ENCODE assay signal across 23 mouse cellular contexts in genomic region chr19:47716144-47716543, GRCm38 (mm10). TPM values are rescaled to one million over a fixed set of nuclear protein-coding genes. Genes with fewer than 3 reads are reported as not detected.
DNase-seq lines count a peak whose midpoint lies in the region; ATAC-seq and TF ChIP-seq lines count a peak whose summit lies in the region.
"Had no signal": no experiment of that assay in that cellular context is flagged by ENCODE, and none has a peak within 500 bp of the region (broad histone marks: within the 10 kb centered on the region; RNA-seq: fewer than 3 reads in every experiment).

No protein-coding gene starts in this region.

- H3K27ac ChIP-seq in kidney, postnatal 0 days = no peak overlapping the region
- no peak overlapping the region for H3K27ac ChIP-seq in midbrain, postnatal 0 days (ENCODE audit: low read depth, low read length)
- no peak overlapping the region for H3K27ac ChIP-seq in midbrain, embryonic 11.5 days (ENCODE audit: low read depth, low read length)
- H3K27ac ChIP-seq in stomach, postnatal 0 days (replicated peaks) = no peak overlapping the region
- H3K27ac ChIP-seq: forebrain, embryonic 12.5 days; hindbrain, embryonic 10.5 days; limb, embryonic 12.5 days; liver, embryonic 15.5 days had no signal

- H3K4me2 ChIP-seq in kidney, postnatal 0 days (ENCODE audit: low read length) = no peak overlapping the region
- H3K4me2 ChIP-seq in midbrain, postnatal 0 days (ENCODE audit: low read depth, low read length, poor library complexity, severe bottlenecking) = no peak overlapping the region
- no peak overlapping the region for H3K4me2 ChIP-seq in midbrain, embryonic 11.5 days
- H3K4me2 ChIP-seq in stomach, postnatal 0 days (replicated peaks; ENCODE audit: low read depth) = no peak overlapping the region
- H3K4me2 ChIP-seq: forebrain, embryonic 12.5 days; limb, embryonic 12.5 days; liver, embryonic 15.5 days had no signal

- TF ChIP-seq EP300 in stomach, postnatal 0 days (optimal IDR thresholded peaks at IDR 0.05) = no peak

- TF ChIP-seq CTCF in kidney, postnatal 0 days (IDR thresholded peaks at IDR 0.05; ENCODE audit: low read depth) = peak; percentile 29; the same call in 1 of the 2 replicates
- peak; percentile 42 for TF ChIP-seq CTCF in midbrain, postnatal 0 days (IDR thresholded peaks at IDR 0.05)
- peak; percentile 52 for TF ChIP-seq CTCF in Patski (IDR thresholded peaks at IDR 0.05)
- peak; percentile 53 for TF ChIP-seq CTCF in stomach, postnatal 0 days (IDR thresholded peaks at IDR 0.05; ENCODE audit: low read depth)

- DNase-seq in kidney, postnatal 0 days (ENCODE audit: low spot score) = no peak
- no peak for DNase-seq in kidney, adult 9 months
- no peak for DNase-seq in midbrain, postnatal 0 days (ENCODE audit: low spot score)
- DNase-seq in midbrain, embryonic 11.5 days (ENCODE audit: low spot score, missing footprints) = no peak
- DNase-seq in Patski (ENCODE audit: low read depth, low spot score) = no peak
- no peak for DNase-seq in stomach, postnatal 0 days (ENCODE audit: low spot score)
- DNase-seq in Muller cell, postnatal 12 days (ENCODE audit: inconsistent ontology term) = no peak
- DNase-seq: adrenal gland, postnatal 25 days; cerebellum, adult 11 months; cerebellum, postnatal 36 days; gastrocnemius, postnatal 14 days; kidney, adult 8-10 months; kidney, postnatal 36 days; layer of hippocampus, adult 9-11 months; retina, postnatal 1 day; right cerebral cortex, postnatal 4 days; thymus, postnatal 4 days had no signal

- WGBS in kidney, postnatal 0 days = 71% methylated on average over 2 of the region's 2 CpGs
- 68% methylated on average over 2 of the region's 2 CpGs for WGBS in midbrain, postnatal 0 days
- WGBS in midbrain, embryonic 11.5 days = 64% methylated on average over 2 of the region's 2 CpGs
- WGBS in stomach, postnatal 0 days = 60% methylated on average over 2 of the region's 2 CpGs

- H3K4me1 ChIP-seq in kidney, postnatal 0 days (replicated peaks; ENCODE audit: insufficient read depth, low read length) = no peaks in the 10 kb centered on the region
- H3K4me1 ChIP-seq in midbrain, postnatal 0 days (ENCODE audit: insufficient read depth, low read length) = no peaks in the 10 kb centered on the region
- no peaks in the 10 kb centered on the region for H3K4me1 ChIP-seq in midbrain, embryonic 11.5 days (ENCODE audit: control insufficient read depth, insufficient read depth, low read length)
- no peaks in the 10 kb centered on the region for H3K4me1 ChIP-seq in stomach, postnatal 0 days (replicated peaks; ENCODE audit: control insufficient read depth, insufficient read depth)
- H3K4me1 ChIP-seq: forebrain, embryonic 12.5 days; hindbrain, embryonic 10.5 days; limb, embryonic 12.5 days; liver, embryonic 15.5 days had no signal

- CTCF ChIA-PET in Patski (lab: Charles Lee) = no interaction called here

- no peak overlapping the region for H3K9ac ChIP-seq in kidney, postnatal 0 days (ENCODE audit: low read depth, low read length)
- no peak overlapping the region for H3K9ac ChIP-seq in midbrain, postnatal 0 days (replicated peaks; ENCODE audit: low read length, poor library complexity, severe bottlenecking)
- H3K9ac ChIP-seq in midbrain, embryonic 11.5 days (ENCODE audit: low read length) = no peak overlapping the region
- H3K9ac ChIP-seq in stomach, postnatal 0 days (ENCODE audit: low read length) = no peak overlapping the region
- H3K9ac ChIP-seq: forebrain, embryonic 12.5 days; limb, embryonic 12.5 days; liver, embryonic 15.5 days had no signal

- ATAC-seq in kidney, postnatal 0 days (replicated peaks; ENCODE audit: low FRiP score, low read depth) = no peak
- ATAC-seq in midbrain, postnatal 0 days (ENCODE audit: low FRiP score) = no peak
- no peak for ATAC-seq in midbrain, embryonic 11.5 days (ENCODE audit: low FRiP score)
- ATAC-seq in Patski = no peak
- no peak for ATAC-seq in stomach, postnatal 0 days (ENCODE audit: low FRiP score, low TSS enrichment)
- ATAC-seq: midbrain, embryonic 16.5 days had no signal

- H3K36me3 ChIP-seq in kidney, postnatal 0 days (ENCODE audit: insufficient read depth, low read length) = no peaks in the 10 kb centered on the region
- H3K36me3 ChIP-seq in midbrain, postnatal 0 days (ENCODE audit: insufficient read depth, low read length) = no peaks in the 10 kb centered on the region
- H3K36me3 ChIP-seq in midbrain, embryonic 11.5 days (ENCODE audit: control insufficient read depth, insufficient read depth, low read length) = no peaks in the 10 kb centered on the region
- no peaks in the 10 kb centered on the region for H3K36me3 ChIP-seq in stomach, postnatal 0 days (ENCODE audit: control insufficient read depth, insufficient read depth, low read length)
- H3K36me3 ChIP-seq: forebrain, embryonic 12.5 days; hindbrain, embryonic 10.5 days; limb, embryonic 12.5 days; liver, embryonic 15.5 days had no signal

- no peaks in the 10 kb centered on the region for H3K9me3 ChIP-seq in kidney, postnatal 0 days (replicated peaks; ENCODE audit: low read length)
- H3K9me3 ChIP-seq in midbrain, postnatal 0 days (ENCODE audit: low read length) = no peaks in the 10 kb centered on the region
- H3K9me3 ChIP-seq in midbrain, embryonic 11.5 days (ENCODE audit: control insufficient read depth, low read length) = no peaks in the 10 kb centered on the region
- 0 out of 2 replicates have a peak, but pooled peaks cover 2% of the 10 kb centered on the region for H3K9me3 ChIP-seq in stomach, postnatal 0 days (ENCODE audit: control insufficient read depth, low read length)
- H3K9me3 ChIP-seq: forebrain, embryonic 12.5 days; hindbrain, embryonic 10.5 days; limb, embryonic 12.5 days; liver, embryonic 15.5 days had no signal

- no peak overlapping the region for H3K4me3 ChIP-seq in kidney, postnatal 0 days (replicated peaks; ENCODE audit: low read depth, low read length)
- H3K4me3 ChIP-seq in midbrain, postnatal 0 days (ENCODE audit: low read depth, low read length) = no peak overlapping the region
- H3K4me3 ChIP-seq in midbrain, embryonic 11.5 days (ENCODE audit: low read depth, low read length) = no peak overlapping the region
- H3K4me3 ChIP-seq in stomach, postnatal 0 days (ENCODE audit: low read depth, low read length) = no peak overlapping the region
- H3K4me3 ChIP-seq: forebrain, embryonic 12.5 days; hindbrain, embryonic 10.5 days; limb, embryonic 12.5 days; liver, embryonic 15.5 days had no signal

- H3K27me3 ChIP-seq in kidney, postnatal 0 days (ENCODE audit: insufficient read depth, low read length) = no peaks in the 10 kb centered on the region
- H3K27me3 ChIP-seq in midbrain, postnatal 0 days (ENCODE audit: insufficient read depth, low read length) = no peaks in the 10 kb centered on the region
- H3K27me3 ChIP-seq in midbrain, embryonic 11.5 days (ENCODE audit: control insufficient read depth, insufficient read depth, low read length) = no peaks in the 10 kb centered on the region
- peaks cover 14% of the 10 kb centered on the region for H3K27me3 ChIP-seq in Patski
- H3K27me3 ChIP-seq in stomach, postnatal 0 days (ENCODE audit: control insufficient read depth, insufficient read depth, low read length) = no peaks in the 10 kb centered on the region
- H3K27me3 ChIP-seq: forebrain, embryonic 12.5 days; limb, embryonic 12.5 days; liver, embryonic 15.5 days had no signal

- in situ Hi-C loops in Patski (cut with MboI; ENCODE audit: low pct_unique_long_range_greater_than_20kb) = no loop called here

- POLR2A ChIA-PET in Patski (lab: Charles Lee) = no interaction called here

RNA-seq across cellular contexts. Expression of gene Sfr1, which starts 15.3 kb away (rescaled TPM):
- 224 and 225 TPM in 2 replicates for polyA plus RNA-seq in kidney, postnatal 0 days (2015; fragmentation: Nextera tagmentation; extraction: Ambion mirVana)
- total RNA-seq in midbrain, postnatal 0 days (2014; rRNA removed) = 42.7 and 48.9 TPM in 2 replicates
- 183 TPM in 2 replicates for polyA plus RNA-seq in midbrain, postnatal 0 days (2015; fragmentation: Nextera tagmentation; extraction: Ambion mirVana)
- 330 and 344 TPM in 2 replicates for polyA plus RNA-seq in midbrain, embryonic 11.5 days (2014; fragmentation: Nextera tagmentation; extraction: Ambion mirVana)
- polyA plus RNA-seq in Patski (2021) = 130 TPM
- polyA plus RNA-seq in stomach, postnatal 0 days (2015; fragmentation: Nextera tagmentation; extraction: Ambion mirVana) = 181 and 186 TPM in 2 replicates

RNA-seq across cellular contexts. Expression of gene Col17a1, which starts 24.2 kb away (rescaled TPM):
- polyA plus RNA-seq in kidney, postnatal 0 days (2015; fragmentation: Nextera tagmentation; extraction: Ambion mirVana) = 0.34 and 0.43 TPM in 2 replicates
- total RNA-seq in midbrain, postnatal 0 days (2014; rRNA removed) = 0.33 and 1.6 TPM in 2 replicates
- polyA plus RNA-seq in midbrain, postnatal 0 days (2015; fragmentation: Nextera tagmentation; extraction: Ambion mirVana) = 0.33 and 0.39 TPM in 2 replicates
- 0.25 and 0.52 TPM in 2 replicates for polyA plus RNA-seq in midbrain, embryonic 11.5 days (2014; fragmentation: Nextera tagmentation; extraction: Ambion mirVana)
- 0.03 TPM for polyA plus RNA-seq in Patski (2021)
- 13.9 and 20.1 TPM in 2 replicates for polyA plus RNA-seq in stomach, postnatal 0 days (2015; fragmentation: Nextera tagmentation; extraction: Ambion mirVana)
- total RNA-seq: adrenal gland, postnatal 25 days; heart, adult 8-10 months had no signal
